Mouse (Mus musculus) heart, embryonic 14.5 days (tissue): ENCODE measurements around the gene Cd72. TPM values are rescaled to one million over a fixed set of nuclear protein-coding genes. Genes with fewer than 3 reads are reported as not detected.

Experiments
- ATAC-seq: fragments of 200-750 bp; cut with Nextera tagmentation; 2 replicates; pipeline ENCODE4 v1.8.0; 2017; ENCODE audit warnings: low read depth, moderate TSS enrichment; ENCODE audit not compliant: insufficient number of reproducible peaks, insufficient read depth, low FRiP score
- H3K27ac ChIP-seq, 2 experiments: fragments of 200-500 bp in 1 of 2; fragments of 300-500 bp in 1 of 2; sonication (generic) in 1 of 2; replicated peaks in 1 of 2; 2 replicates each; pipeline ENCODE4 v1.5.1; 2012 to 2014; ENCODE audit warnings: low read depth in 2 of 2, low read length in 2 of 2, control low read depth in 1 of 2, mild to moderate bottlenecking in 1 of 2, mixed read lengths in 1 of 2; ENCODE audit not compliant: control insufficient read depth in 1 of 2, insufficient read depth in 1 of 2
- H3K27me3 ChIP-seq: fragments of 300-500 bp; sonication (generic); 2 replicates; pipeline ENCODE4 v1.6.1; 2014; ENCODE audit warnings: mild to moderate bottlenecking, low read length, control low read depth; ENCODE audit not compliant: control insufficient read depth, insufficient read depth
- H3K36me3 ChIP-seq: fragments of 300-500 bp; sonication (generic); 2 replicates; pipeline ENCODE4 v1.6.1; 2014; ENCODE audit warnings: mild to moderate bottlenecking, control low read depth, low read length, mixed read lengths; ENCODE audit not compliant: control insufficient read depth, insufficient read depth
- H3K4me1 ChIP-seq, 2 experiments: fragments of 200-500 bp in 1 of 2; fragments of 300-500 bp in 1 of 2; sonication (generic) in 1 of 2; 2 replicates each; pipeline ENCODE4 v1.6.1; 2012 to 2014; ENCODE audit warnings: low read length in 2 of 2, control low read depth in 1 of 2, mixed read lengths in 1 of 2; ENCODE audit not compliant: control insufficient read depth in 2 of 2, insufficient read depth in 2 of 2
- H3K4me2 ChIP-seq: fragments of 300-500 bp; sonication (generic); 2 replicates; pipeline ENCODE4 v1.6.1; 2014; ENCODE audit warnings: mild to moderate bottlenecking, low read length
- H3K4me3 ChIP-seq, 2 experiments: fragments of 200-500 bp in 1 of 2; fragments of 300-500 bp in 1 of 2; sonication (generic) in 1 of 2; 2 replicates each; pipeline ENCODE4 v1.5.1; 2012 to 2014; ENCODE audit warnings: low read length in 2 of 2, mild to moderate bottlenecking in 2 of 2, control low read depth in 1 of 2, low read depth in 1 of 2, moderate library complexity in 1 of 2; ENCODE audit not compliant: control insufficient read depth in 1 of 2, insufficient read depth in 1 of 2
- H3K9ac ChIP-seq: fragments of 300-500 bp; sonication (generic); 2 replicates; pipeline ENCODE4 v1.6.1; 2014; ENCODE audit warnings: mild to moderate bottlenecking, low read length
- H3K9me3 ChIP-seq: fragments of 300-500 bp; sonication (generic); 2 replicates; pipeline ENCODE4 v1.6.1; 2016; ENCODE audit warnings: low read length, control low read depth; ENCODE audit not compliant: control insufficient read depth
- WGBS: fragments of 180-500 bp; shearing (Covaris S2); extraction: QIAGEN DNeasy Blood & Tissue Kit; methylation state at CpG from one replicate; pipeline ENCODE4 v1.1.7; 2014; 5-methylcytosine and 5-hydroxymethylcytosine counted together
- polyA plus RNA-seq: library from polyadenylated mRNA; unstranded; fragments of >200 nt; fragmentation: Nextera tagmentation; extraction: Ambion mirVana; gene quantifications from 2 replicates; pipeline ENCODE4 v1.2.1, GENCODE M21; 2014

Gene Cd72
- polyA plus RNA-seq, 1 experiment from 2014 or later: 3.1 TPM

DNA sequence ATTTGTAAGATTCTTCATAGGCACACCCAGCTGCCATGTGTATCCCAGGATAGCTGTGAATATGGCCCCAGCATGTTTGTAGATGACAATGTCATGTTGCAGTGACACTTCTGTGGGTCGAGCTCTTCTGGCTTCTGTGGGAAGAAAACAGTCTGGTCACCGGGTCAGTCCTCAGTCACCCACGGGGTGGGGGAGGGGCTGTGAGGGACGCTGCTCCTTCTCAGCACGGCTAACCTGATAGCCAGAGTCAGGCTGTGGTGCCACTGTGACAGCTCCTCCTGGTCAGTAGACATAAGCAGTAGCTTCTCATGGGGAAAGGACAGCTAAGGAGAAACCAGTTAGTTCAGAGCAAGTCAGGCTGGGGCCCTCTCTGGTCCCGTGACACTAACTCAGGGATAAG is 42.2 kb upstream of the Cd72 start:
- Histone ChIP-seq H3K4me2 (no peak overlapping the region), H3K9ac (no peak overlapping the region), H3K27ac (no peak overlapping the region), H3K4me1 (peaks cover 22 to 52% of the 10 kb centered on the region in 2 experiments), H3K4me3 (no peak overlapping the region), H3K36me3 (peaks cover 25% of the 10 kb centered on the region), H3K27me3 (no peaks in the 10 kb centered on the region), H3K9me3 (no peaks in the 10 kb centered on the region)
- 30% methylated on average over 6 of the region's 6 CpGs for WGBS
- ATAC-seq: no peak

DNA sequence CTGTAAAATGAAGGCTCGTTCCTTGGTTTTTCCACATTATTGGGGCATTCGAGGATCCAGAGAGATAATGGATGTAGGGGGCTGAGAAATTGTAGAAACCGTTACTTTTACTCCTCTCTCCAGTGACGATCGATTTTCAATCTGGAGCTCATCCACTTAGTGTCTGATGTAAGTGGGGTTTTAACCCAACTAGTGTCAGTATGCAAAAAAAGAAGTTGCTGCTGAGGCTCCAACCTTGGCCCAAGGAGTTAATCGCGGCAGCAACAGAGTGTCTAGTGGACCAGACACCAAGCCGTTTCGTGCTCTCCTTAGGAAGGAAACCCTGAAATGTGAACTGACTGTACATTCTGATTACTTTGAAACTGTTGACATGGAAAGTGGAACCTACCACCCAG is 39.4 kb upstream of the Cd72 start:
- Histone ChIP-seq H3K36me3 (peaks cover 25% of the 10 kb centered on the region), H3K9me3 (no peaks in the 10 kb centered on the region), H3K27me3 (no peaks in the 10 kb centered on the region), H3K4me1 (peaks cover 18 to 43% of the 10 kb centered on the region in 2 experiments), H3K9ac (peak overlapping the region; percentile 92), H3K4me3 (peak overlapping the region; percentile 78 to 81), H3K27ac (peak overlapping the region; percentile 79 to 90), H3K4me2 (peak overlapping the region; percentile 85)
- no peak for ATAC-seq
- WGBS: 1% methylated on average over 9 of the region's 9 CpGs

DNA sequence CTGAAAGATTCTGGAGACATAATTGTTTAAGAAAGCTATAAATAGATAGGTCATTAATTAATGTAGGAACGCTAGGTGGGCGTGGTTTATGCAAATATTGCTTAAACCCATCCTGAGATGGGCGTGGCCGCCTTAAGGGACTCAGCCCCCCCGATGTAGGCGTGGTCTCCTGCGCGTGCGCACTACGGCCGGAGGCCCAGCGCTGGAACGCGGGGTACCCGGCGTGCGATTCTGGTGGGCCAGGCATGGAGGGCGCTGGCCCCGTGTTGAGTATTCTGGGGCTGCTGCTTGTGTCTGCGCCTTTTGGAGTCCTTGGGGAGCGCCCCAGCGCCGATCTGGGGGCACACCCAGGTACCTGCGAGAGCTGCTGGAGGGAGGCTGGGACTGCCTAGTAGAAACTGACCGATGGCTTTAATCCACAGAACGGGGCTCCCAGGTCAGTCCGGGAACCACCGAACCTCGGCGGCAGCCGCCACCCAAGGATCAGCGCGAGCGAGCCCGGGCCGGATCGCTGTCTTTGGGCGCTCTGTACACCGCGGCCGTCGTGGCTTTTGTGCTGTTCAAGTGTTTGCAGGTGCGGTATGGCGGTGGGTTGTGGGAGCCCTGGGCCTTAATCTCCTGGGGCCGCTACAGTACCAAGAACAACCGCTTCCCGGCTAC is 38.9 kb upstream of the Cd72 start:
- Histone ChIP-seq H3K4me2 (peak overlapping the region; percentile 85), H3K4me1 (peaks cover 16 to 37% of the 10 kb centered on the region in 2 experiments), H3K36me3 (peaks cover 25% of the 10 kb centered on the region), H3K27ac (peak overlapping the region; percentile 79 to 90), H3K27me3 (no peaks in the 10 kb centered on the region), H3K9me3 (no peaks in the 10 kb centered on the region), H3K9ac (peak overlapping the region; percentile 92), H3K4me3 (peak overlapping the region; percentile 78 to 81)
- WGBS: under 1% methylated on average over 47 of the region's 47 CpGs
- ATAC-seq: peak; percentile 87

DNA sequence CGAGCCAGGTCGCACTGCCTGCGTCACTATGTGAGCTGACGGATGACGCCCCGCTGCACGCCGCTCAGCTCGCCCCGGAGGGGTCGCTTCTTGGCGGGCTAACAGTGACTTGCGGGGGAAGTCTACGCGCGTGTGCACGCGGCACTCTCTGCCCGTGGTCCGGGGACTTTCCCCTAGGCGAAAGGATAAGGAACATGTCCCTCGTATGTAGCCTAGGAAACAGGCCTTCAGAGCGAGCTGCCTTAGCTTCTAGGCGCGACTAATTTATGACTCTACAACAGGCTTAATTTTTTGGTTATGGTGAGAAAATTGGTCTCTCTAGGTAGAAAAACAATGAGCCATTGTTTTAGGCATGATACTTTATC is 38.4 kb upstream of the Cd72 start, which contains the start of gene Ccdc107:
TSS of gene Ccdc107 (plus strand) at position 80 of the 365 bp plus-strand sequence.
- Histone ChIP-seq H3K4me1 (peaks cover 13 to 32% of the 10 kb centered on the region in 2 experiments), H3K4me3 (peak within 1 kb of the TSS; percentile 78 to 81), H3K4me2 (peak within 1 kb of the TSS; percentile 85), H3K36me3 (peaks cover 25% of the 10 kb centered on the region), H3K9ac (peak within 1 kb of the TSS; percentile 92), H3K27me3 (no peaks in the 10 kb centered on the region), H3K9me3 (no peaks in the 10 kb centered on the region), H3K27ac (peak within 1 kb of the TSS; percentile 79 to 90)
- under 1% methylated on average over 25 of the region's 25 CpGs for WGBS
- peak; percentile 94 for ATAC-seq

DNA sequence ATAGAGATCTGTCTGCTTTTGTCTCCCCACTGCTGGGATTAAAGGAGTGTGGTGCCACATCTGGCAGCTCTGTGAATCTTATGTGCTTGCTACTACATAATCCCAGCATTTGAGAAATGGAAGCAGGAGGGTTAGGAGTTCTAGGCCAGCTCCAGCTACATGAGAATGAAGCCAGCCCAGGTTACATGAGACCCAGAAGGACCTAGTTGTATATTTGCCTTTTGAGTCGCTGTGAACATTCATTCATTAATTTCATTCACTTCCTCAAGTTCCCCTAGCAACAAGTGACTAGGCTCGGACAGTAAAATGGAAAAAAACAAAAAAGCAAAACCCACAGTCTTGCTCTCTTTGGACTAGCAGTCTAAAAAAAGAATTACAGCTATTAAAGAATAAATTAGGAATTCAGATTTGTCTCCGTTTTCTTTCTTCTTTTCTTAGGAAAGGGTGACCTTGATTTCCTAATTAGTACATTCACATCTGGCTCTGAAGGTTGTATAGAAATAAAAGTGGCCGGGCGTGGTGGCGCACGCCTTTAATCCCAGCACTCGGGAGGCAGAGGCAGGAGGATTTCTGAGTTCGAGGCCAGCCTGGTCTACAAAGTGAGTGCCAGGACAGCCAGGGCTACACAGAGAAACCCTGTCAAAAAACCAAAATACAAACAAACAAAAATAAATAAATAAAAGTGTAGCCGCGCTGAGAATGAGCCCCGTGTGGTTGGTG is 37.8 kb upstream of the Cd72 start:
- H3K9me3 ChIP-seq: no peaks in the 10 kb centered on the region
- H3K36me3 ChIP-seq: peaks cover 20% of the 10 kb centered on the region
- H3K4me3 ChIP-seq: peak overlapping the region; percentile 7 to 78; a peak in 3 of 4 replicates
- H3K27me3 ChIP-seq: no peaks in the 10 kb centered on the region
- H3K4me1 ChIP-seq: peaks cover 8 to 27% of the 10 kb centered on the region in 2 experiments
- ATAC-seq: no peak
- no peak overlapping the region for H3K9ac ChIP-seq
- peak overlapping the region; percentile 51 to 90; a peak in 3 of 4 replicates for H3K27ac ChIP-seq
- H3K4me2 ChIP-seq: peak overlapping the region; percentile 85
- 48% methylated on average over 12 of the region's 12 CpGs for WGBS

DNA sequence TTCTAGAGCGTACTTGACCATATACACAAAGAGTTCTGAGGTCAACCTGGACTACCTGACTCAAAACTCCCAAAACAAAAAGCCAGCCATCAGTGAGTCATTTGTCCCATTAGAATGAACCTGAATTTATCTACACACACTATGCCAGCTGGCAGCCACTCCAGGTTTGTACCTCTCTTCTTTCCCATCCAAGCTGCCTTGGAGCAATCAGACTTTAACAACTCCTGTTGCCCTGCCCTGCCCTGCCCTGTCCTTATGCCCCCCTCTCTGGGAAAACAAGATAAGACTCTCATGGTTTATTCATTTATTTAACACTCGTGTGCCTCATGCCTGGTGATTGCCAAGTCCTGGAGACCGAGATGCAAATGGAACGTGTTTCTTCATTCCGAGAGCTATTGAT is 36.4 kb upstream of the Cd72 start:
- H3K36me3 ChIP-seq: peaks cover 5% of the 10 kb centered on the region
- H3K4me1 ChIP-seq: peaks cover 5 to 18% of the 10 kb centered on the region in 2 experiments
- no peak overlapping the region for H3K4me3 ChIP-seq
- no peaks in the 10 kb centered on the region for H3K9me3 ChIP-seq
- no peak overlapping the region for H3K9ac ChIP-seq
- no peaks in the 10 kb centered on the region for H3K27me3 ChIP-seq
- no peak overlapping the region for H3K4me2 ChIP-seq
- no peak overlapping the region for H3K27ac ChIP-seq
- WGBS: 70% methylated on average over 5 of the region's 5 CpGs
- no peak for ATAC-seq

DNA sequence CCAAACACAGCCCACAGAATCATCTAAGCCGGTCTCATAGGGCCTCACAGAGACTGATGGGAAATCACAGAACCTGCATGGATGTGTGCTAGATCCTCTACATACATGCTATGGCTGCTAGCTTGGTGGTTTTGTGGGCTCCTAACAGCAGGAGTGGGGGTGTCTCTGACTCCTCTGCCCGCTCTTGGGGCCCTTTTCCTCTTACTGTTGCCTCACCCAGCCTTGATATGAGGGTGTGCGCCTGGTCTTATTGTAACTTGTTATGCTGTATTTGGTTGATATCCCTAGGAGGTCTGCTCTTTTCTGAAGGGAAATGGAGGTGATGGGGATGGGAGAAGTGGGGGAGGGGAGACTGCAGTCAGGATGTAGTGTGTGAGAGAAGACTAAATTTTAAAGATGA is 35.2 kb upstream of the Cd72 start:
- WGBS: 89% methylated on average over 3 of the region's 3 CpGs
- H3K4me2 ChIP-seq: no peak overlapping the region
- no peak overlapping the region for H3K4me3 ChIP-seq
- H3K27ac ChIP-seq: no peak overlapping the region
- ATAC-seq: no peak
- H3K9me3 ChIP-seq: no peaks in the 10 kb centered on the region
- no peaks in the 10 kb centered on the region for H3K36me3 ChIP-seq
- no peak overlapping the region for H3K9ac ChIP-seq
- H3K4me1 ChIP-seq: peaks cover 0 to 8% of the 10 kb centered on the region in 2 experiments; a peak in 2 of 4 replicates
- no peaks in the 10 kb centered on the region for H3K27me3 ChIP-seq
